ENCODE assay signal across 25 mouse cellular contexts in the genomic region with DNA sequence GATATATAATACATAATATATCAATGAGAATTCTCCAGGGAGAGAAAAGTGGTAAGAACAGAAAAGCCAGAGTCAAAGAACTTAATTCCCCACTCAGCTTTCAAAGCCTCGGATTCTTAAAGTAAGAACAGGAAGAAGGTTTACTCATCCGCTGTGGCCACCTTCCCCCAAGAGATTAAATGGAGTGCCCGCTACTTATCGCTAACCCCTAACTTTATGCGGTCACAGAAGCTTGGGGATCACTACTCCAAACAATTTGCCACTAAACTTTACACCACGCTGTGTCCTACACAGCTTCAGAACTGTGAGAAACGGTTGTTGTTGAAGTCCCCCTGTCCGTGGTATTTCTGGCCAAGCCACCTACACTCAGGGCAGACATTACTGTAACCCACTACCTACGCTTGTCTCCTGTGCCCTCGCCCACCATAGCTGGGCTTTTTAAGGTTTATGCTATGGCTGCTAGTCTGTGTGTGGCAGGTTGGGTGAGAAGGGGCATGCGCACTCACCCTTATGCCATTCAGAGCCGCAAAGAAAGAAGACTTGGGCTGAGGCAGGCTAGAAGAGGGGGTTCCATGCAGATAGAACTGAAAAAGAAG. TPM values are rescaled to one million over a fixed set of nuclear protein-coding genes. Genes with fewer than 3 reads are reported as not detected.
DNase-seq lines count a peak whose midpoint lies in the region; TF ChIP-seq lines count a peak whose summit lies in the region.
"Had no signal": no experiment of that assay in that cellular context is flagged by ENCODE, and none has a peak within 500 bp of the region (broad histone marks: within the 10 kb centered on the region; RNA-seq: fewer than 3 reads in every experiment).

No protein-coding gene starts in this region.

- H3K36me3 ChIP-seq in testis, adult 2 months (ENCODE audit: control insufficient read depth, insufficient read depth, low read length): no peaks in the 10 kb centered on the region
- H3K36me3 ChIP-seq in limb, embryonic 10.5 days: no peaks in the 10 kb centered on the region
- H3K36me3 ChIP-seq: embryonic facial prominence, embryonic 13.5 days; forebrain, embryonic 10.5 days; hindbrain, embryonic 10.5 days; liver, embryonic 12.5 days; midbrain, embryonic 12.5 days had no signal

- 39% methylated on average over 12 of the region's 12 CpGs for WGBS in limb, embryonic 10.5 days

- H3K4me3 ChIP-seq in testis, adult 2 months (ENCODE audit: control insufficient read depth, low read depth, low read length): peak overlapping the region; percentile 3
- H3K4me3 ChIP-seq in limb, embryonic 10.5 days: no peak overlapping the region
- H3K4me3 ChIP-seq: embryonic facial prominence, embryonic 13.5 days; forebrain, embryonic 10.5 days; hindbrain, embryonic 10.5 days; liver, embryonic 12.5 days; midbrain, embryonic 12.5 days had no signal

- peaks cover 4% of the 10 kb centered on the region for H3K4me1 ChIP-seq in testis, adult 2 months (ENCODE audit: control insufficient read depth, insufficient read depth, low read length)
- H3K4me1 ChIP-seq in limb, embryonic 10.5 days: peaks cover 32% of the 10 kb centered on the region

- peak; percentile 81 for DNase-seq in heart, adult 11 months
- DNase-seq in heart, postnatal 25 days (ENCODE audit: low spot score): no peak
- no peak for DNase-seq in testis, postnatal 10 days (ENCODE audit: low spot score)
- peak; percentile 31 for DNase-seq in limb, embryonic 10.5 days (ENCODE audit: low spot score)
- no peak for DNase-seq in gastrocnemius, postnatal 25 days
- DNase-seq in left cerebral cortex, adult 9 months (ENCODE audit: low spot score in 2 of 2): no peak
- DNase-seq: adrenal gland, postnatal 25 days; cerebellum, adult 18-20 months; cerebellum, postnatal 10 days; heart, postnatal 10 days; kidney, adult 11 months; kidney, postnatal 14 days; liver, postnatal 0 days; lung, postnatal 36 days; right cerebral cortex, postnatal 25 days; thymus, adult 2 months; thymus, postnatal 36 days had no signal

- TF ChIP-seq CTCF in testis, adult 2 months (IDR thresholded peaks at IDR 0.05; ENCODE audit: control insufficient read depth, insufficient read depth, insufficient replicate concordance, low read depth, low read length): no peak

- no peak overlapping the region for H3K27ac ChIP-seq in testis, adult 2 months (ENCODE audit: control insufficient read depth, insufficient read depth, low read depth, low read length)
- H3K27ac ChIP-seq in limb, embryonic 10.5 days: no peak overlapping the region
- H3K27ac ChIP-seq: embryonic facial prominence, embryonic 13.5 days; forebrain, embryonic 10.5 days; hindbrain, embryonic 10.5 days; liver, embryonic 12.5 days; midbrain, embryonic 12.5 days had no signal

- intact Hi-C loops in heart, postnatal 25 days (cut with DNase I): no loop called here

- H3K27me3 ChIP-seq in testis, adult 2 months (ENCODE audit: control insufficient read depth, insufficient read depth, low read length): no peaks in the 10 kb centered on the region
- H3K27me3 ChIP-seq in limb, embryonic 10.5 days (ENCODE audit: low read depth, poor library complexity, severe bottlenecking): peaks cover 49% of the 10 kb centered on the region

- no peaks in the 10 kb centered on the region for H3K9me3 ChIP-seq in limb, embryonic 10.5 days (replicated peaks)
- H3K9me3 ChIP-seq: embryonic facial prominence, embryonic 13.5 days; forebrain, embryonic 10.5 days; hindbrain, embryonic 10.5 days; liver, embryonic 12.5 days; midbrain, embryonic 12.5 days had no signal

- TF ChIP-seq POLR2A in testis, adult 2 months (IDR thresholded peaks at IDR 0.05; ENCODE audit: control insufficient read depth, low read depth, low read length): no peak

RNA-seq across cellular contexts. Expression of a gene that starts 20.5 kb away (rescaled TPM):
- 10 to 100 TPM; 20.4 to 22.9 TPM for total RNA-seq in heart, postnatal 25 days (2021)
- polyA plus RNA-seq in testis, adult 2 months (2012; rRNA removed): 48.4 and 50.8 TPM in 2 replicates
- polyA plus RNA-seq in limb, embryonic 10.5 days (2016; fragmentation: Nextera tagmentation; extraction: Ambion mirVana): 202 and 208 TPM in 2 replicates
- total RNA-seq in gastrocnemius, postnatal 25 days (2021): 10 to 100 TPM; 18.0 to 20.7 TPM

RNA-seq across cellular contexts. Expression of a gene that starts 53.5 kb away (rescaled TPM):
- total RNA-seq in heart, postnatal 25 days (2021): not detected
- polyA plus RNA-seq in testis, adult 2 months (2012; rRNA removed): 0.40 and 0.57 TPM in 2 replicates
- polyA plus RNA-seq in limb, embryonic 10.5 days (2016; fragmentation: Nextera tagmentation; extraction: Ambion mirVana): not detected in 2 replicates
- total RNA-seq in gastrocnemius, postnatal 25 days (2021): not detected
- total RNA-seq: megakaryocyte, adult 5-6 weeks had no signal
- polyA plus RNA-seq: embryonic facial prominence, embryonic 13.5 days; forebrain, embryonic 10.5 days; heart, embryonic 11.5 days; hindbrain, embryonic 10.5 days; midbrain, embryonic 12.5 days had no signal

Comparison
In these comparisons a context has a peak if more than half of its experiments do, and no peak if none do; other contexts are left out.
1. DNase-seq: peak in heart, adult 11 months (single experiment) and limb, embryonic 10.5 days (single experiment); none in heart, postnatal 25 days (single experiment), testis, postnatal 10 days (single experiment), gastrocnemius, postnatal 25 days (single experiment) and left cerebral cortex, adult 9 months (0 of 2).